Mouse (Mus musculus) bone marrow macrophage, adult 2 months (primary cell): Measurements from ENCODE around the gene Lyrm4.

Experiments used
- CTCF ChIP-seq: IDR thresholded peaks from 2 replicates; pipeline ENCODE4 v1.5.1; 2012; ENCODE audit warnings: low read depth, mild to moderate bottlenecking, low read length, moderate library complexity
- POLR2A ChIP-seq: IDR thresholded peaks from 2 replicates; pipeline ENCODE4 v1.6.1; 2012; ENCODE audit warnings: mild to moderate bottlenecking, low read depth, low read length, borderline replicate concordance

DNA sequence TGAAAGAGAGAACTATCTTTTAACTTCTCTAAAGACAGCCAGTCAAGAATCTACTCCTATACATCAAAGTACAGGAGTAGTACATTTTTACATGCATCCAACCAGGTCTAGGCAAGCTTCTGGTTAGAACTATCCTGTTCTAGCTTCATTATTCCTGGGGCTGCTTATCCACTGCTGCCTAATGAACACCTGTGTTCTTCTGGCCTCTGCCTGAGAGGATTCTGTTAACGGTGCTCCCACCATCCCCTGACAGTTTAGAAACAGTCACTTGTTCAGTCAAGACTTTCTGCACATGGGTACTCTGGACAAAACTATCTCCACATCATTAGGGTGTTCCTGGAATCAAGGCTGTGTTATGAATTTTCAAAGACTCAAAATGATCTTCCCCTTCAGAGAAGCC, 60.8 kb downstream of the Lyrm4 start:
- TF ChIP-seq POLR2A (no peak), CTCF (no peak)
